Mouse (Mus musculus) left cerebral cortex, adult 9 months (tissue): ENCODE data around the gene Usp10.

Experiments
- DNase-seq, 2 experiments: peaks; one replicate each; pipeline ENCODE4 v3.0.0; 2022; ENCODE audit warnings: low spot score in 2 of 2

The Usp10 gene

DNA sequence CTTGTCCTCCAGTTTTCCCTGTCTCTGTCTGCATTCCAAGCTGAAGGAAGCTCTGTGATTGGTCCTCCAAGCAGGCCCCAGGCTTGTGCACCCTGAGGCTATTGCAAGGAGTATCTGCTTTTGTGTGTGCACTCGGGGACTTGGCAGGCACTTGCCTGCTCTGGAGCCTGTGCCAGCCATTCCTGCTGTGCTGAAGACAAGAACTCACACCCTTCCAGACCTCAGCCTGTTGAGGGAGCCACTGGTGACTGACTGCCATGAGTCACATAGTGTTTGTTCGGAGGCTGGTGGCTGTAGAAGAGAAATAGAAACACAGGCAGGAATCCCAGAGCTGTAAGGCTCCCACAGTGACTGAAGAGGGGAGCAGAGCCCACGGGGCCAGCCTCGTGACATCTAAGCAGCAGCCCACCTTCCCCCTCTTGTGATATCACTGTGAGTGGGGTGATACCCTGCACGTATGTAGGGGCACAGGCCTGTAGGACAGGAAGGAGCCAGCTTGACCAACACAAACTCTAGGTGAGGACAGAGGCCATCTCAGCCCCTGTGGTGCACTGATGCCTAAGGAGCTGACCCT, 50.5 kb downstream of the Usp10 start:
- DNase-seq = peak; percentile 51 to 78

GRCm38 (mm10) chr8:119964859-119965258, 54.7 kb downstream of the Usp10 start:
- no peak for DNase-seq

DNA sequence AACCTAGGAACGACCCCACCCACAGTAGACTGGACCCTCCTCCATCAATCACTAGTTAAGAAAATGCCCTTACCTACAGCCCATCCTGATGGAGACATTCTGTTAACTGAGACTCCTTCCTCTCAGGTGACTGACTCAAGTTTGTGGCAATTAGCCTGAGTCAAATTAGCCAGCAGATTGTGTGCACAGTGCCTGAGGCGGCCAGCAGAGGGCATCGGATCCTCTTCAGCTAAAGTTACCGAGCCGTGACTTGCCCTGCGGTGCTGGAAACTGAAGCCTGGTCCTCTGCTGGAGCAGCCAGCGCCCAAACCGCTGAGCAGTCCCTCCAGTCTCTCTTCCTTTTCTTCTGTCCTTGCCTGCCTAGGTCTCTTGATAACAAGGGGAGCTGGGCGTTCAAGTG, 57.3 kb downstream of the Usp10 start:
- no peak for DNase-seq

- peak in 1 of 2 experiments; percentile 37 for DNase-seq
These were observed 60.0 kb downstream of the Usp10 start for GRCm38 (mm10) chr8:119970169-119970568.

DNA sequence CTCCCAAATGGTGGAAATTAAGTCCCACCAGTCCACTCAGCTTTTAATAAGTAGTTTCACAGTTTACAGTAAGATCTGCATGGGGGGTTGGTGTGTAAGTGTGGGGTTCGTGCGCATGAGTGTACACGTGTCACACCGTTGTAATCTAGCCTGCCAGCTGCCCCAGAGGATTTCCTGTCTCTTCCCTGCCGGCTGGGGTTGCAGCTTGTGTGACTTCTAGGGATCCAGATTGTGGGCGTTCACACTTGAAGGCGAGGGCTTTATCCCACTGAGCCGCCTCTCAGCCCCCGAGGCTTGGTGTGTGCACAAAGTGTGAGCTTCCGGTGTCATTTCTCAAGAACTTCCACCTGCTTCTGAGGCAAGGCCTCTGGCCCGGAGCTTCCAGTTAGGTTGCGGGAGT, 62.4 kb downstream of the Usp10 start:
- no peak for DNase-seq

DNA sequence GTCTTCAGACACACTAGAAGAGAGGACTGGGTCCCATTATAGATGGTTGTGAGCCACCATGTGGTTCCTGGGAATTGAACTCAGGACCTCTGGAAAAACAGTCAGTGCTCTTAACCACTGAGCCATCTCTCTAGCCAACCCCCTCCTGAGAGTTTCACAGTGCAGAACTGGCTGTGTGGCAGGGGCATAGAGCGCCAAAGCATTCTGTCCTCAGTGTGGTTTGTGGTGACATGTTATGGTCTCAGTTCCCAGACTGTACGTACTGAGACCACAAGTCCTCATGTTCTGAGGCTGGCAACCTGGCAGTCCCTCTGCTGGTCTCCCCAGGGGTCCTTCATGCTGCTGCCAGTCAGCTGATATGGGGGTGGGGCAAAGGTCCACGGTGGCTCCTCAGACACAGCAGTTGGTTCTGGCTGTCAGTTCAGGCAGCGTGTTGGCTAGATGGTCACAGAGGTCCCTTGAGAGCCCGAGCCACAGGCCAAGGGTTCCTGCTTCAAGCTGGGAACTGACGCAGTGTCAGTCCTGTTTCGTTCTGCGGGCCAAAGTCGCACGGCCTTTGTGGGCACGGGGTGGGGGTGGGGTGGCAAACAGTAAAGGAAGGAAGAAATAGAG, 68.7 kb downstream of the Usp10 start:
- no peak for DNase-seq

DNA sequence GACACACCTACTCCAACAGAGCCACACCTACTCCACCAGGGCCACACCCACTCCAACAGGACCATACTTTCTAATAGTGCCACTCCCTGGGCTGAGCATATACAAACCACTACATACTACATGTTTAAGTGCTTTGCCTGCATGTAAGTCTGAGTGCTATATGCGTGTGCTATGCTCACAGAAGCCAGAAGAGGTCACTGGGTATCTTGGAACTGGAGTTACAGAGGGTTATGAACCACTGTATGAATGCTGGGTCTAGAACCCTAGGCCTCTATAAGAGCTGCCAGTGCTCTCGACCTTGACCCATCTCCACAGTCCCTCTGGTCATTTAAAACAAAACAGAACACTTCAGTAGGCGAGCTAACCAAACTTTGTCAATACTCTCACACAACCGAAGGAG, 71.1 kb downstream of the Usp10 start:
- DNase-seq = no peak

DNA sequence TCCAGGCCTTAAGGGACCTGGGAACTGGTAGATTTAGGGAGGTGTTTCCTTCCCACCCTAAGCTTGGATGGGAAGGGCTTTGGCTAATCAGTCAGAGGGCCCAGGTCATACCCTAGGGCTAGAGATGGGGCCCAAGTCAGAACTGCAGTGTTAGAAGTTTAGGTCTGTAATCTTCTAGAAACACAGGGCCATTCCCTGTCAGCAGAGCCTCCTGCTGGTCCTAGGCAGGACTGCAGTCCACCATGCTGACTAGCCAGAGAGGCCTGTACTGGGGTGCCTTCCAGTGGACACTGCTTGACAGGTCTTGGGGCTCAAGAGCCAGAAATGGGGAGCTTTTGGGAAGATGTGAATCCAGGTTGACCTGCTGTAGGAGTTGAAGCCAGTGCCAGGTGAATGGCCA, 73.9 kb downstream of the Usp10 start:
- no peak for DNase-seq

DNA sequence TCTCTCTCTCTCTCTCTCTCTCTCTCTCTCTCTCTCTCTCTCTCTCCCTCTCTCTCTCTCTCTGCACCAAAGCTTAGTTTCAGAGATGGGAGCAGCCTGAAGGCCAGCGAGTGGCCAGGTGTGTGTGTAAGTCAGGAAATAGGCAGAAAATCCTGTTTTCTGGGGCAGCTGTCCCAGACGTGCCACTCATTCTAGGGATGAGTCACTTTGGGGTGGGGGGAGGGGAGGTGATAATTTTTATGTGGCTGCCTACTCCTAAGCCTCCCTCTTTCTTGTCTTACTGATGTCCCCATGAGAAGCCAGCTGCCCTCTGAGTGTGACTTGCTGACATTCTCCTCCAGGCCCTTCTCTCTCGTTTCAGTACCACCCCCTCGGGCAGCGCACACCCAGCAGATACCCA, 76.0 kb downstream of the Usp10 start:
- no peak for DNase-seq

DNA sequence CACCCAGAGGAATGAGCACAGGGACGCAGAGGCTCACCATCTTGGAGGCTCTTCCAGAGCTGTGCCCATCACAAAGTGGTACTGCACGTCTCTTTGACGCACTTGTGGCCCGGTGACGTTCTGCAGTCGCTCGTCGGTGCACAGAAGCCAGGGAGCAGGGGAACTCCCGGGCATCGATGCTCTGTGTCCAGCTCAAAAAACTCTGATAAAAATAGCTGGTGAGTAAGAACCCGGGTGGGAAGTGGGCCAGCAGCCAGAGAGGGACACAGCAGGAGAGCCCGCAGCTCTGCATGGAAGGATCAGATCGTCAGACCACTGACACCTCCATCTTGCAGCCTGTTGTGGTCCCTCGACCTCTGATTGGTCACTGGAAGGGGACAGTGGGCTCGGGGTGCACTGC, 77.9 kb downstream of the Usp10 start:
- no peak for DNase-seq

DNA sequence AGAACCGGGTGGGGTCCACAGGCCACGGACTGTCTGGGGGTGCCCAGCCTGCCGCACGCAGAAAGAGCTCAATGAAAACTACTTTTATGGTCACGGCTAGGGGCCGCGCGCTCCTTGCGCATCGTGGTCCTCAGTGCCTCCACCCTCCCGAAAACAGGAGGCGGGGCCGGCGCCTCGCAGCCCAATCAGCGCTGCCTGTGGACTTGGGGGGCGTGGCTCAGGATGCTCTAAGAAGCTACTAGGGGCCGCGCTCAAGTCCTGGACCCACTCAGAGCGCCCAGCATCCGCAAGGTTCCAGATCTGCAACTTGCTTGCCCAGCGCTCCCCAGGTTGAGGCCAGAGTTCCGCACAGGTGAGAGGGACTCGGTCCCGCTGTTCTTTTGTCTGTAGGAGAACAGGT, 82.1 kb downstream of the Usp10 start, which contains the start of gene Crispld2:
TSS of gene Crispld2 (plus strand) at position 190 of the 400 bp plus-strand sequence.
- peak; percentile 11 to 53 for DNase-seq

GRCm38 (mm10) chr8:119994114-119994513, 84.0 kb downstream of the Usp10 start:
- DNase-seq = no peak

DNA sequence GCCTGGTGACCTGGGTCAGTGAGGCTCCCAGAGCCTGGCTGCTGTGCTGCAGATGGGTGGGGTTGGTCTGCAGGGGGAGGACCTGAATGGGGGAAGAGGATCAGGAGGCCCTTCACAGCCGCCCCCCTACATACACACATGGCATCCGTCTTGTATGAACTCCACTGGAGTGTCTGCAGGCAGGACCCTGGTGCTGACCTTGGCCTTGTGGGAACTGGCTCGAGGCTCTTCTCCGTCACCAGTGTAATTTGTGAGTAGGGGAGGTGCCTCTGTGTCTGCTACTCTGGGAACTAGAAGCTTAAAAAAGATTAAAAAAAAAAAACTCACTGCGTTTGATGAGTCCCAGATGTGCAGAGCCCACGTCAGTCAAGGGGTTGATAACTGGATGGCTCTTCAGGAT, 84.4 kb downstream of the Usp10 start:
- no peak for DNase-seq

- no peak for DNase-seq
These were observed 87.1 kb downstream of the Usp10 start for GRCm38 (mm10) chr8:119997266-119997665.

- no peak for DNase-seq
These were observed 90.3 kb downstream of the Usp10 start for GRCm38 (mm10) chr8:120000461-120000860.

DNA sequence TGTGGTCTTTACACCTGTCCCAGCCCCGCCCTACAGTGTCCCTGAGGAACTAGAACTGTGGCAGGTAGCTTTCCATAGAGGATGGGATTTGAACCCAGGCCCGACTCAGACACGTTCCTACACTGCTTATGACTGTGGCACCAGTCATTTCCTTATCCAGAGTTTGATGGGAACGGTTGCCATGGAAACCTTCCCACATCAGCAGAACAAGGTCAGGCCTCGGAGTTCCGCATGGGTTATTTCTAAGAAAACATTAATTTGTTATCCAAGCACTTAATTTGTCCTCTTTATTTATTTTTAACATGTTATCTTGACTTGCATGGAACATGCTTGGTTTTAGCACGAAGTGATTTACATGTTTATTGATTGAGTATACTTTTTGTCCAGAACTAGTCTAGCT, 91.6 kb downstream of the Usp10 start:
- DNase-seq = no peak

GRCm38 (mm10) chr8:120002348-120002747, 92.2 kb downstream of the Usp10 start:
- no peak for DNase-seq

GRCm38 (mm10) chr8:120004154-120004702, 94.1 kb downstream of the Usp10 start:
- DNase-seq = no peak

DNA sequence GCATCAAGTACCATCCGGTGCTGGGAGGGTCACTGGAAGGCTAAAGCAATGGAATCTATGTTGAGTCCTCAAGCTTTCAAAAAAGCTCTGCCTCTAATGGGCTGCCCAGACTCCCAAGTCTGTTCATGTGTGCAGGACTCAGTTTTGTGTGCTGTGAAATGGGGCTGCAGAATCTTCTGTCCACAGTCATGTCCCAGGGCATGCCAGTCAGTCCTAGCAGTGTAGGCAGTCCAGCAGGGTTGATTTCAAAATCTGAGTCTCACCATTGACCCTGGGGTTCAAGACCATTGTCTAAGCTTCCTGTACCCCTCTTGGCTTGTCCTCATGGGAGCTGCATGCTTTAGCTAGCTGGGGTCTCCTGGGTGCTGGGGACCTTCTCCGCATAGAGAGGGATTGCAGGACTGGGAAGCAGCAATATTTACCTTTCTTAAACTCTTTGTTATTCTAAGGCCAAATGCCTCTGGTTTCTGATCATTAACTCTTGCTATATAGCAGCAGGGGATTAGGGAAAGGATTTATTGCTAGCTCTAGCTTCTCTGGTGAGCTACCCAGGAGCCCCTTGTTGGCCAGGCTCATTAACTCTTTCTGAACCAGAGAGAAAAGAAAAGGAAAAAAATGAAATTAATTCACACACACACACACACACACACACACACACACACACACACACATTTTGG, 94.7 kb downstream of the Usp10 start:
- DNase-seq = no peak

GRCm38 (mm10) chr8:120006645-120007160, 96.5 kb downstream of the Usp10 start:
- no peak for DNase-seq
